7 mouse cellular contexts compared by ENCODE assay signal in genomic region chr15:81606634-81607033, GRCm38 (mm10). TPM values are rescaled to one million over a fixed set of nuclear protein-coding genes. Genes with fewer than 3 reads are reported as not detected.
A peak's percentile ranks its signal among the peaks of the same experiment; 100 is the strongest.
DNase-seq lines count a peak whose midpoint lies in the region; ATAC-seq lines count a peak whose summit lies in the region.

No protein-coding gene starts in this region.

- peak; percentile 4 for DNase-seq in left cerebral cortex, postnatal 4 days
- no peak for DNase-seq in left cerebral cortex, adult 18-20 months (ENCODE audit: low spot score in 2 of 2)
- peak; percentile 53 for DNase-seq in T-cell, adult 2 months (ENCODE audit: low spot score)
- peak; percentile 59 for DNase-seq in retina, embryonic 14.5 days (ENCODE audit: low spot score)
- DNase-seq in cerebellum, adult 11 months, result no peak
- DNase-seq in layer of hippocampus, adult 9-10 months (ENCODE audit: low spot score), result no peak

- peak; percentile 79 for ATAC-seq in granulocyte monocyte progenitor cell, adult 5-6 weeks (replicated peaks; ENCODE audit: poor library complexity, severe bottlenecking)

- intact Hi-C loops in left cerebral cortex, postnatal 4 days (cut with DNase I), result loop anchor here (5.0 kb wide), 1 partner anchor 159 kb away; no protein-coding TSS in a partner anchor

RNA-seq across cellular contexts. Expression of gene Ep300, which starts 21.5 kb away (rescaled TPM):
- total RNA-seq in left cerebral cortex, postnatal 4 days (2021), result 10 to 100 TPM; 72.1 to 74.3 TPM
- total RNA-seq in left cerebral cortex, adult 18-20 months (2021), result 10 to 100 TPM; 62.4 to 66.7 TPM
- total RNA-seq in granulocyte monocyte progenitor cell, adult 5-6 weeks (2014; fragmentation: Nextera tagmentation), result 120 and 136 TPM in 2 replicates
- 20.7 and 38.5 TPM in 2 replicates for total RNA-seq in granulocyte monocyte progenitor cell, adult 5-6 weeks (2017)

RNA-seq across cellular contexts. Expression of gene L3mbtl2, which starts 57.1 kb away (rescaled TPM):
- 10 to 100 TPM; 35.6 to 39.8 TPM for total RNA-seq in left cerebral cortex, postnatal 4 days (2021)
- 10 to 100 TPM; 35.5 to 37.9 TPM for total RNA-seq in left cerebral cortex, adult 18-20 months (2021)
- 33.8 and 41.7 TPM in 2 replicates for total RNA-seq in granulocyte monocyte progenitor cell, adult 5-6 weeks (2014; fragmentation: Nextera tagmentation)
- total RNA-seq in granulocyte monocyte progenitor cell, adult 5-6 weeks (2017), result 30.5 TPM in 2 replicates

Comparison
In these comparisons a context has a peak if more than half of its experiments do, and no peak if none do; other contexts are left out.
1. DNase-seq: peak in left cerebral cortex, postnatal 4 days (single experiment), T-cell, adult 2 months (single experiment) and retina, embryonic 14.5 days (single experiment); none in left cerebral cortex, adult 18-20 months (0 of 2), cerebellum, adult 11 months (single experiment) and layer of hippocampus, adult 9-10 months (single experiment).